Mouse (Mus musculus) heart, adult 18-20 months (tissue): ENCODE measurements at regions not wholly inside any gene's neighbourhood (a gene's known extent, or its start where the extent isn't known, plus 50 kb on each side); places are given as distances from the start of the nearest gene placed in this dataset.

ENCODE experiments used
- DNase-seq, 2 experiments: peaks; one replicate each; pipeline ENCODE4 v3.0.0; 2021 to 2022; ENCODE audit warnings: mixed read lengths in 1 of 2

DNA sequence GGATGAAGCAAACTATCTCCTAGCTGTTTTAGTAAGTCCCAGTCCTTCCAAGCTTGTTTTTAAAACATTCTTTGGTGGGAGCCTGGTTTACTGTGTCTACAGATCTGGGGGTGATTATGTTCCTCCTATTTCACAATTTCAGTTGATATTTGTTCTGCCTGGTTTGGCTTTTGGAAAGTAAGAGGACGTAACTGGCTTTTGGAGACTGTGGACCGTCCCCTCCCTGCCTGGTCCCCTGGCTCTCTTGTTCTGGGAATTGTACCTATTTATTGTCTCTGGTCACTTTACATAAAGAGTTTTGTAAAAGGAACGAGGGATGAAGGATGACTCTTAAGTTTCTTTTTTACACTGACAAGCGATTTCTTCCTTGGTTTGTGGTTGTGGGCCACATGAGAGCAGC is 306.6 kb downstream of the Gadd45g start:
- no peak for DNase-seq

DNA sequence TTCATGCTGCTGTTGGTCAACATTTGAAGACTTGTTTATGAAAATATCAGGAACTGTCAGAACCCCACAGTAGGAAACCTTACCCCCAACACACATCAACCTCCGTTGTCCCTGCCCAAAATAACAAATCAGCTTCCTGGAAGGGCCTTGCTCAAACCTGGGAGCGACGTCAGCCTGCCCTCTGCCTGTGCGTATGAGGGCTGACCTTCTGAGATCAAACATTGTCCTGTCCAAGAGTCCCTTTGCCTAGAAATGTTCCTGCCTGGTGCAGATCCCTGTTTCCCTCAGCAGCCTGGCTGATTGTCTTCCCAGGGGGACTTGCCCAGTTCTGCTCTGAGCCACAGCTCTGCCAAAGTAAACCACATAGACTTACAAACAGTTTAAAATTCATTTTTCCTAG is 307.1 kb downstream of the Gadd45g start:
- peak; percentile 18 to 45 for DNase-seq

DNA sequence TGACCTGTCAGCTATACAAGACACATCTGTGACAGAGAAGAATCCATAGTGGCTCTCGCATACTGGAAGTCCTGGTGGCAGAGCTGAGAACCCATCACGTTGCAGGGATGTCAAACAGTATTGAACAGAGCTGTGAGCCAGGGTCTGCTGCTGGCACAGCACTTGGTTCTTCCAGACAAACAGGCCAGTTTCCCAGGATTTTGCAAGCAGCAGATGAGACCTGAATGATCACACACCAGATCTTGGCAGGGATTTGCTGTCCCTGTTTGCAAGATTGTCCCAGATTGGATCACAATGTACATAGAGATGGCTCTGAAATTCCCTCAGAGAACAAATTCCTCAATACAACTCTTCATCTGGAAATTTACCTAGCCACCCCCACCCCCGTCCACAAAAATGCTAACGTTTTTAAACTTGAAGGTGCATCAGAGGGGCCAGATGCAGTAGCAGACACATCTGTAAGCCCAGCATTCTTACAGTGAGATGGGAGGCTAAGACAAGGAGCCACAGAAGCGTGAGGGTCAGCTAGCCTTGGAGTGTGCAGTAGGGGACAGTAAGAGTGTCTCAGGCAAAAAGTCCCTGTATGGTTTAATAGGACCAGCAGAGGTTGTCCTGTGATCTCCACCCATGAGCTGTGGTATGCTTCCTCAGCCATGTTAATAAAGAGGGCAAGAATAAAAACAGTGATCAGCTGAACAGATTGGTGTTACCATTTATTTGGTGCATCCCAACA is 307.8 kb downstream of the Gadd45g start:
- no peak for DNase-seq

DNA sequence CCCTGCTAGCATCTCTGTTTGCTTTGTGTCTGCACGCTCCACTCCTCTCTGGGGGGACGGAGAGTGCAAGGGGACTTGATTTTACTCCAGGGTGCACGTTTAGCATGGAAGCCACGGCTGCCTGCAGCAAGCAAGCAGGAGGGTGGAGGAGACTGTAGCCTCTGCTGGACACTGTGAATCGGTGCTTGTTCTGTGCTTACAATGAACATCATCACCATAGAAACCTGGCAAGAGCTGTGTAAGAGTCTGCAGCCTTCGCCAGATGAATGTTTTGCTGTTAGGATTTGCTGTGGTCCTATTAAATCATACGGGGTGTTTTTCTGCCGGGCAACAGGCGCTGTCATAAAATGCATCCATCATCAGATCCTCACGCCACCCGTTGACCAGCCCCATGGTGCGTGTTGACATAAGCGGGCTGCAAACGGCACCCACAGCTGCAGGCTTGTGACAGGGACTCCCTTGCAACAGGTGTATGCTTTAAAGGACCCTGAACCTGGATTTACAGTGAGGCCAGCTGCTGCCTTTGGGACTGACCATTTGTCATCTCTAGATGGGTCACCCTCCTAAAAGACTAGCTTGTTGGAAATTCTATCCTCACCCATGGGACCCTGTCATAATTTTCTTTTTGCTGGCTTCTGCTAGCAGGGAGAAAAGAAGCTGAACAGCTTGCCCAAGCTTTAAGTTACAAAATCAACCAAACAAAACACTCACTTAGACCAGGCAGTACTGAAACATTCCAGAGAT is 308.5 kb downstream of the Gadd45g start:
- DNase-seq = peak; percentile 15 to 25

DNA sequence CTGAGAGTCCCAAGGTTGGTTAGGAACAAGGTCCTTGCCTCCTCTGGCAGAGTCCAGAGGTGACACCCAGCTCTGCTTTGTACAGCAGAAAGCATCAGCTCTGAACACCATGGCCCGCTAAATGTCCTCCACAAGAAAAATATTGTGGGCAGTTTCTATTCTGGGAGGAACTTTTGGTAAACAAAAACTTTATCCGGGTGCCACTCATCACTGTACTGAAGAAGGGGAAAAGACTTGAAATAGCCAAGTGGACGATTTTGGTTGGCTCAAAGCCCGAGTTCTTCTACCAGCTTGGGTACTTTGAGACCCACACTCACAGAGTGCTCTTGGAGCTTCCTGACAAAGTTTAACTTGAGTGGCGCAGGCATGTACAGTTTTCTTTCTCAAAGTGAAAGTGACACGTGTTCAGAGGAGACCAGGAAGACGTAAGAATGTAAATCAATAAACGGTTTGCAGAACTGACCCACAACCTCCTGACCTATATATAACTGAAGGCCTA is 309.2 kb downstream of the Gadd45g start:
- DNase-seq = peak; percentile 2 to 11

DNA sequence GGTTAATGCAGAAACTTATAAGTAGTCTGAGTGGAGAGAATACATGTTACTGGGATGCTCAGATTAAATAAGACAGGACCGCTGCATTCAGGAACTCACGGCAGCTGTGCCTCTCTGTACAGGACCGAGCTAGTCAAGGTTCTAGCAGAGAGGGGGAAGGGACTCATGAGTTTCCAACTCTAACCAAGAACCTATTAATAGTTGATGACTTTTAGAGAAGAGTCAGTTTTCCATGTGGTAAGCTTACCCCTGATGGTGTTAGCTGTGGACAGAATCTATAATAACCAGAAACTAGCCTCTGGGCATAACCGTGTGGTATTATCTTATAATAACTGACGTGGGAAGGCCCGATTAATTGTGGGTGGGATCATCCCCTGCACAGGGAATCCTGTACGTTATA is 316.2 kb downstream of the Gadd45g start:
- DNase-seq = no peak

DNA sequence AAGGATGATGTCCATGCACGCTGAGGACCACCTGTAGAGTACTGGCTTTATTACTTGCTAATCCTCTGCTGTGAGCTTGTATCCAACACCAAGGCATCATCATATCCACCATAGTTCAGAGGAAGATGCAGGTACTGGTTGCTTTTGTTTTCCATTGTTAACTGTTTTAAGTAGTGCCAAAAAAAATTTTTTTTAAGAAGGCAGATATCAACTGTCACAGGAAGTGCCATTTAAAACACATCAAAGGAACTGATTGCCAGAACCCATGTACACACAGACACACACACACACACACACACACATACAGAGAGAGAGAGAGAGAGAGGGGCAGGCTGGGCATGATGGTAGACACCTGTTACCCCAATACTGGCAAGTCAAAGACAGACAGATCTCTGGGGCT is 319.1 kb downstream of the Gadd45g start:
- DNase-seq = no peak

DNA sequence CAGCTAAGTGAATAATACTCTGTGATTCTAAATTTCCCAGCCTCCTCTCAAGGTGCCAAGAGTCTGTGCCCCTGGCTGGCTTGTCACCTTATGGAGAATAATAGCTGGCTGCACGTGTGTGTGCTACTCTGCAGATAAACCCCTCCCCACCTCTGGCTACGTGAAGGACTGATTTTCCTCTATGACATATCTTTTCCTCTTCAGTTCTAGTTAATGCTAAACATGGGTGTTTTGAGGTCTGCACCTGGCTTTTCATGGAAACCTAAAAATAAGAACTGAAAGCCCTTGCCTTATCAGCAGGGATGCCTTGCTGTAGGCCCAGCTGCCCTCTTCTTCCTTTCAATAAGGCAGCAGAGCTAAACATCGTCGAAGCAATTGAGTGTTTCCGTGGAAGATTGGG is 321.5 kb downstream of the Gadd45g start:
- no peak for DNase-seq

DNA sequence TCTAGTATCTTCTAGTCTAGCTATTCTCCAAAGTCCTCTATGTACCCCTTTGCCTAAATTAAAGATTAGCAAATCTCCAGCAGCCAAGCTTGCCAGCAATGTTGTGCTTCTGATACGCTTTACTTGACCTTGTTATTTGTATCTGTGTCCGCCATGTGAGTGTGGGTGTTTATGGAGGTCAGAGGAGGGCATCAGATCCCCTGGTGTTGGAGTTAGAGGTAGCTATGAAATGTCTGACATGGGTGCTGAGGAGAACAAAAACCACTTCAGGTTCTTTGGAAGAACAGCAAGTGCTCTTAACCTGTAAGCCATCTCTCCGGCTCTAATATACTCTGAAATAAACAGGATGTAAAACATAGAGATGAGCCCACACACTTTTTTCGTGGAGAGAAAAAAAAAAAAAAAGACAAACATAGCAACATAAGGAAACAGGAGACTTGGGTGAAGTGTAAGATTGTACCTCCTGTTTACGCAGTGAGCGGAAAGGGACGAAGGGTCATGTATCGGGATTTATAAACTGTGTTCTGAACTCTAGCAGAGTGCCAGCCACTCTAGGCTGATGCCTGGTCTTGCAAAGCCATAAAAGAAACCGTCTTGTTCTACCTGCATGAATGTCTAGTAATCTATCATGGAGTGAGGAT is 326.3 kb downstream of the Gadd45g start:
- no peak for DNase-seq

DNA sequence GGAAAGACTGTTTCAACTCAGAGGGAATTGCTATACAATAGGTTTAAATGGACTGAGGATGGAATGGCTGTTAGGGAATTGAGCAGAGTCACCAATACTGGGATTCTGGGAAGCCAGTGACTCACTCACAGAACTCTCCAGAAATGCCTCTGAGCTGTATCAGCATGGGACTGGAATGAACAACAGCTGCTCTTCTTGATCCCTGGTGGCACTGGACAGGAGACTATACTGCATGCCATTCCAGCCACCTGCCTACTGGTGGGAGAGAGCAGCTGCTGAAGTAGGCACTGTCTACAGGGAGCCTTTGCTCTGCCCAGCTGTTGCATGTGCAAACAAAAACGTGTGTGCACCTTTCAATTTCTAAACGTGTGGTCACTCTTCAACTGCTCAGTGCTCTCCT is 329.2 kb downstream of the Gadd45g start:
- no peak for DNase-seq

DNA sequence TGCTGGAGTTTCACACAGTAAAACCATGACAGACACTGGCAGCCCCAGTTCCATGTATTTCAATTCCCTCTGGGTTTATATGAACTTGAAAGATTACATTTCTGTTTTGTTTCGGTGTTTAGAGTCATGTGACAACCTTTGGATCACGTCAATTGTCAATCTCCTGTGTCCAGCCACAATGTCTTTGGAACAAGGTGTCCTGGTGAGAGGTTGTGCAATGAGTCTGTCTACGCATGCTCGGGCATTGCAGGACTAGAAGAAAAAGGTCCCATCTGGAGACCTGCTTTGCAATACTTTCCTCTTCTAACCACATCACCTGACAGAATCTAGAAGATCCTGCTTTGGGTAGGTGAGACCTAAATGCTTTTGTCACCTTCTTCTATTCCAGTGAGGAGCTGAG is 333.5 kb downstream of the Gadd45g start:
- DNase-seq = no peak

DNA sequence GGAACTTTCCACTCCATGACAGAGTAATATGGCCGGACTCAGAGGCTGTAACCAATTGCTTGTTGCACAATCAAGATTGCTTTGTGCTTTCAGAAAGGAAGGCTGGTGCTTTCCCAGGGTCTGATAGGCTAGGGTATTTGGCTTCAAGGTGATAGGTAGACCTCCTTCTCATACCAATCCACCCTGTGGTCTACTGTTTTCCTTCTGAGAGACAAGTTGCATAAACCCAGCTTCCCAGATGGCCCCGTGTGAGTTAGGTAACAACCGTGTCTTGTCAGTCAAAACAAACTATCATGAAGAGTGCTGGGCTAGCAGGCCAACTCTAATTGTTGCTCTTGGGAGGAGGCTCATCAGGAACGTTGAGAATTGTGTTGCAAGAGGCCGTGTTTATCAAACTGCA is 337.2 kb downstream of the Gadd45g start:
- DNase-seq = no peak

DNA sequence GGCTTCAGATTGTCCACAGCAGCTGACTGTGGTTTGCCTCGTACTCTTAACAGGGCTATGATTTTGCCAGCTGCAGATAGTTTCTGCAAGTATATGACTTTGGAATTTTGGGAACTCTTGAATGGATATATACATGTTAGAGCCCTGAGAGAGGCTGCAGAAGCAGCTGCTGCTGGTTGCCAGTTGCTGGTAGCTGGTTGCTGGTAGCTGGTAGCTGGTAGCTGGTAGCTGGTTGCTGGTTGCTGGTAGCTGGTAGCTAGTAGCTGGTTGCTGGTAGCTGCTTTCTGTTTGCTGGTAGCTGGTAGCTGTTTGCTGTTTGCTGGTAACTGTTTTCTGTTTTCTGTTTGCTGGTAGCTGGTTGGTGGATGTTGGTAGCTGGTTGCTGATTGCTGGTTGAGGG is 339.1 kb downstream of the Gadd45g start:
- no peak for DNase-seq

DNA sequence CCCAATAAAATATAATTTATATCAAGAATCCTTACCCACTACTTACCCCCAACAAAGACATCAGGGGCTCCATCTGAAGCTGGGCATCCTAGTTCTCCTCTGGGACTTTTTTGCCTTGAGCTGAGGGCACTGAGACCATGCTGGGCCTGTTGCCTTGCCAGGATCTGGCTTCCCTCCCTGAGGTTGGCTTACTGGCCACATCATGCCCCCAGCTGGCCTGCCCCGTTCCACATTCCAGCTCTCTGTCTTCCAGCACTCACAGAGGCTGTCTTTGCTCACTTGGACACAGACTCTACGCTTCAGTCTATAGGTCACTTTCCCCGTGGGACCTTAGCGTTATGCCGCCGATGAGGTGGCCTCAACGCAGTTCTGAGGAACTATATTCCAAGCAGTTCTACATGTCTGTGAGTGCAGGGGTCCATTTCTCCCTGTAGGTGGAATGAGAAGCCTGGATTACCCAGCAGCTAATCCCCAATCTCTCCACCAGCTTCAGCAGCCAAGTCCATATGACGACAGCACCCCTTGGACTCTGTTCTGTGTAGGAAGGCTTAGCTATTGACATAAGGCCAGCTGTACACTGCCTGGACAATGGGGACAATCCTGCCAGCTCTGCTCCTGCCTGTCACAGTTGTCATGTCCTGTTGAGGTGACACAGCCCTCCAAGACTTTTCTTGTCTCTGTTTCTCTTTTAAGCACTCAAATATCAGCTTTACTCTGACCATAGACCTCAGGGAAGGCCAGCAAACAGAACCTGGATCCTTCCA is 341.5 kb downstream of the Gadd45g start:
- peak in 1 of 2 experiments; percentile 36 for DNase-seq

DNA sequence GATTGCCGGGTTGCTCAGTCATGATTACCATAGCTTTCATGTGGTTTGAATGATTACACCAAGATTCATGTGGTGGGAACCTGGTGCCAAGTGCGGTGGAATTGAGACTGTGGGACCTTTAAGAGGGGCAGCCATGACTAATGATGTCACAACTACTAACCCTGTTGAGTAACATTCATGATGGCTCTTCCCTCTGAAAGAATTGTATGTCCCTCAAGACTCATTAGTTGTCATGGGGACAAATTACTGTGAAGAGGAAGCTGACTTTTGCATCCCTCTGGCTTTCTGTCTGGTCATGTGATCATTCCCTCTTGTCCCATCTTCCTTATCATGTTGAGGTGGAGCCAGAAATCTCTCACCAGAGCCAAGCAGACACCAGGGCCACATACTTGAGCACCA is 342.1 kb downstream of the Gadd45g start:
- peak; percentile 25 to 39 for DNase-seq

DNA sequence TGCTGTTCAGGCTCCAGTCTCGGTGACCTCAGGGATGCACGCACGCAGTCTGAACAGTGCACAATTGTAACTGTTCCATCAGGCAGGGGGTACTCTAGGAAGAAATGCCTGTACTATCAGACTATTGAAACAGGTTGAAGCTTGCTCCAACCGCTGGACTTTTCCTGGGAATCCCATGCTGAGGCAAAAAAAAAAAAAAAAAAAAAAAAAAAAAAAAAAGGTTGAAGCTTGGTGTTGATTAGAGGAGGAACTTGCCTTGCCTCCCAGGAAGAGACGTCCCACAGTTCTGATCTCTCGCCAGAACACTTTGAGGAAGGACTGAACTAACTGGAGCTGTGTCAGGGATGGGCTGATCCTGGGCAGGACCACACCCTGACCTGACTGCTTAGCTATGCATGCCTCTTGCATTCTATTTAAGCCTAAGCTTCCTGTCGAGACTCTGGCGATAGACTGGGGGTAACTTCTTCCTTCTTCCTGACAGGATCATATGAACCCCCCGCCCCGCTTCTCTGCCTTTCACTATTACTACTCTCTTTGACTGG is 341.6 kb downstream of the Diras2 start:
- DNase-seq = no peak

DNA sequence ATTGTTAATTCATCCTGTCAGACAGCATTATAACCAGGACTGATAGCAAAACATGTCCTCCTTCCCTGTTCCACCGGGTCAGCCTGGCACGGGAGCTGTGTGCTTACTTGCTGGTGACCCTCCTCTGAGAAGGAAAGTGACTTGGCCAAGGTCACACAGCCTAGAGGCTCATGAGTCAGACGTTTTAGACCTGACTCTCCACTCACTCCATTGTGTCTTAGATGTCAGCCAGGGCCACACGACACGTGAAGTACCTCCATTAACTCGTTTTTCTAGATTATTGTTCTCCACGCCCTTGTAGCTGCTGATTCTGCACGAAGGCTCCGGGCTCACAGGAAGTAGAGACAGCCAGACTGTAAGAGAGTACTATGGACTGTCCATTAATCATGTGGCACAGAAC is 340.8 kb downstream of the Diras2 start:
- DNase-seq = no peak

DNA sequence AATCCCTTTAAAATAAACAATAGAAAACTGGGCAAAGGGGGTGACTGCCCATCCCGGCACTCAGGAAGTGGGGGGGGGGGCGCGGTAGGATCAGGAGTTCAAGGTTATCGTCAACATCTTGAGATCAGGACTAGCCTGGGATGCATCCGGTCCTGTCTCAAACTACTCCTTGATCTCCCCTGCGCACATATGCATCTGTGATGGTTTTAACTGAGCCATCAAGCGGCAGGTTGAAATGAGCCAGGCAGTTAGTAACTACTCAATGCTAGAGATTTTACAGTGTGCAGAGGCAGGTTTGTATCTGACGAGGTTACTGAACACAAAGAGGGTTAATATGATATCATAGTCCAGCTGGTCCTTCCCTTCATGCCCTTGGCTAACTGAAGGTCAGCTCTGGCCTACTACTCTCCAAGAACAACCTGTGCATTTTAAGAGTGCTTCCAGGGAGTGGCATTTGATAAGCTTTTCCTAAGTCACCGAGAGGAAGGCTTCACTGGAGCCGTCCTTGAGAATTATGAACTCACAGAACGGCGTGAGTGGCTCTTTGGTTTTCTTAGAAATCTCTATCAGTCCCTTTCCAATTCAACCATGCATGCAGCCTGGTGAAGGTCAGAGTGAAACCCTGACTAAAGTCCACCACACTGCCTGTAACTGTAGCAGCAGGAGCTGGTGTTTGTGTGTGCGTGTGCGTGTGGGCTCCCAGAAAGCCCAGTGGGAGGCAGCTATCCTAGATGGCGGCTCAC is 340.1 kb downstream of the Diras2 start:
- no peak for DNase-seq

DNA sequence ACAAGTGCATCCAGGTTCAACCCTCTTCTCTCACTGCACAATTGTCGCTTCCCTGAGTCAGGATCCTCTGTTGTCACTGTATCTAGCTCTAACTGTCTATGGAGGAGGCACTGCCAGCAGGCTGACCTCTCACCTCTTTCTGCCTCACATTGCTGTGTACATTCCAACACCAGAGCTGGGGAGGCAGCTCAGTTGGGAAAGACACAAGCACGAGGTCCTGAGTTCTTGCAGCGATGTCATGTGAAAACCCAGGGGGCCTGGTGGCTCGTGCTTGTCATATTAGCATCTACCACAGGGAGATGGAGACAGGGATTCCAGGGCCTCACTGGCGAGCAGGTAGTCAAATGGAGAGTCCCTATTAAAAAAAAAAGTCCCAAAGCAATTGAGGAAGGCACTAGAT is 334.2 kb downstream of the Diras2 start:
- DNase-seq = peak; percentile 24 to 49

DNA sequence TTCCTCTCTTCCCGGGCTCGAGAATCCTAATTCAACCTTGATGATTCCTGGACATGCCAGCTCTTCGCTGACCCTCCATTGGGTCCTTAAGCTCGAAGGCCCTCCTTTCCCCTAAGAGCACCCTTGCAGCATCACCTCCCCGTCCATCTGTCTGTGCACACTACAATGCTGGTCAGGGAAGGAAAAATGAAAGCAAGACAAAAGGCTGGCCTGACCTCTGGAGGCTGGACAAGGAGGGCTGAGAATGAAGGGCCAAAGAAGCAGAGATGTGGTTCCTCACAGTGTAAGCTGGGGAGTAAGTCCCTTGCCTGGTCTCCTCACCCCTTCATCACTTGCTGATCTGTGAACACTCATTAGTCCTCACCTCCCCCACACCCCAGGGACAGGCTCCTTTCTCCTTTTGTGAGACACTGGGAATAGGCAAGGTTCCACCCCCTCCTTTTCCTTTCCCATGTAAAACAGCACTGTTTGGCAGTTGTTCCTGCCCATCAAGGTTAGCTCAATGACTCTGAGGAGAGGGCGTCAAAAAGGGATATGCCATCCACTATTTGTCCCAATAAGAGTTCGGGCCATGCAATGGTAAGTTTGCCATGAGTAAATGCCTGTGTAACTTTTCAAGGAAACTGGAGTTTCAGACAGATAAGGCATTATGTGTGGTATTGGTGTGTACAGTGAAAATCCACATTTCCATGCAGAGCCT is 332.3 kb downstream of the Diras2 start:
- DNase-seq = no peak

DNA sequence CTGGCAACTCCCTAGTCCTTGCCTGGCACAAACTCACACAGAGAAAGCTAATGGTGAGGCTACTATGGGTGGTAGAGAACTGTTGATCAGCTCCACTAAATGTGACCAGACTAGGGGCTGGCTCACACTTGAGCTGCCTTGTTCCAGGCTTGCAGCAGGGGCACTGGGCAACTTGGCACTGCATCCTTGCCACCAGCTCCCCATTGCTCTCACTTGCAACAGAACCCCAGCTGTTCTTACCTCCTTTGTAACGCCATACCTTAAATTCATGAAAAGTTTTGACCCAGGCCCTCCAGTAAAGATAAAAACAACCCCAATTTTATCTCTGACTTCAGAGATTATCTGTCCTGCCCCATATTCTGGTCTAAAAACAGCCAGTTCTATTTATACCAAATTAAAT is 328.7 kb downstream of the Diras2 start:
- no peak for DNase-seq
